Mouse (Mus musculus): ENCODE data around the gene D13Ertd608e.

DNA sequence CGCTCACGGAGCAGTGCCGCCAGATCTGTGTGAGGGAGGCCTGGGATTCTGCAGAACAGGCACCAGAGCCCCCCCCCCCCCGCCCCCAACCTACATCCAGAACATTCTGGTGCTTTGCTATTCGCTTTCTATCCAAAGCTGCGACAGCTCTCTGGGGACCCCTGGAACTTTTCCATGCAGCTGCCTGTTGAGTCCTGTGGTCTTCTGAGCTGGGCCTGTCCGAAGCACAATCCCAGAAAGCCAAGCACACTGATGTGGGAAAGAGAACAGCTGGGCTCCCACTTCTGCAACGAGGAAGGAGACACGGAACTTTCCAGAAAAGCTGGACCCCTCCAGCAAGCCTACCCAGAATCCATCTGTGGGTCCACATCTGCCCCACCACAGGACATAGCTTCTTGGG lies 25.8 kb upstream of the D13Ertd608e start:
- TF ChIP-seq POLR2A (IDR thresholded peaks at IDR 0.05; ENCODE audit: low read depth, low read length) (no peak), CTCF (IDR thresholded peaks at IDR 0.05; ENCODE audit: extremely low read depth, insufficient read depth, insufficient read length, insufficient replicate concordance) (no peak)

Measured in spleen, adult 2 months (tissue).